Mouse (Mus musculus): ENCODE data around the gene H2-T24. TPM values are rescaled to one million over a fixed set of nuclear protein-coding genes. Genes with fewer than 3 reads are reported as not detected.
"Not testable (repeated sequence)": the region's sequence is repeated elsewhere in the genome, so short reads cannot be mapped to it uniquely, and the experiment has no call there.

H2-T24 gene
- polyA plus RNA-seq, 1 experiment from 2014 or later, result 4.2 TPM

GRCm38 (mm10) chr17:36032351-36032875, 12.1 kb upstream of the H2-T24 start, which contains the start of gene H2-T23:
H2-T23 (minus strand) TSS chr17:36032855.
- H3K27me3 ChIP-seq (replicated peaks); H3K27ac ChIP-seq; H3K9me3 ChIP-seq; H3K36me3 ChIP-seq; H3K4me1 ChIP-seq: not testable (repeated sequence)
- 7% methylated on average over 23 of the region's 25 CpGs for WGBS
- peak; percentile 65 for ATAC-seq (ENCODE audit: insufficient read depth, low FRiP score, low read depth)
- peak within 1 kb of the TSS; percentile 95 for H3K4me2 ChIP-seq
- H3K4me3 ChIP-seq (replicated peaks), result peak within 1 kb of the TSS; percentile 55
- peak within 1 kb of the TSS; percentile 41; the same call in 1 of the 2 replicates for H3K9ac ChIP-seq

GRCm38 (mm10) chr17:36031583-36032331, 11.4 kb upstream of the H2-T24 start:
- H3K9me3 ChIP-seq; H3K27me3 ChIP-seq (replicated peaks); H3K36me3 ChIP-seq; H3K4me1 ChIP-seq; H3K27ac ChIP-seq: not testable (repeated sequence)
- Histone ChIP-seq H3K4me2 (peak overlapping the region; percentile 95), H3K4me3 (replicated peaks) (peak overlapping the region; percentile 55), H3K9ac (peak overlapping the region; percentile 41; the same call in 1 of the 2 replicates)
- ATAC-seq (ENCODE audit: insufficient read depth, low FRiP score, low read depth), result peak; percentile 24; the same call in 1 of the 2 replicates
- whole genome bisulfite sequencing, result 2% methylated on average over 40 of the region's 40 CpGs

GRCm38 (mm10) chr17:36030703-36031582, 10.6 kb upstream of the H2-T24 start:
- H3K9me3 ChIP-seq; H3K9ac ChIP-seq; H3K27ac ChIP-seq; H3K4me3 ChIP-seq (replicated peaks); H3K27me3 ChIP-seq (replicated peaks); ATAC-seq (ENCODE audit: insufficient read depth, low FRiP score, low read depth); H3K36me3 ChIP-seq; H3K4me1 ChIP-seq: not testable (repeated sequence)
- H3K4me2 ChIP-seq, result peak overlapping the region; percentile 95
- WGBS, result 53% methylated on average over 8 of the region's 8 CpGs

- not testable (repeated sequence) for H3K9me3 ChIP-seq; H3K4me2 ChIP-seq; H3K4me1 ChIP-seq; H3K9ac ChIP-seq; H3K27ac ChIP-seq; H3K27me3 ChIP-seq (replicated peaks); H3K4me3 ChIP-seq (replicated peaks); ATAC-seq (ENCODE audit: insufficient read depth, low FRiP score, low read depth); H3K36me3 ChIP-seq
- WGBS, result 77% methylated on average over 4 of the region's 4 CpGs
These were observed 9.8 kb upstream of the H2-T24 start for GRCm38 (mm10) chr17:36030046-36030702.

- no peak for ATAC-seq (ENCODE audit: insufficient read depth, low FRiP score, low read depth)
- 87% methylated on average over 7 of the region's 7 CpGs for WGBS
- Histone ChIP-seq H3K27ac (no peak overlapping the region), H3K36me3 (no peaks in the 10 kb centered on the region), H3K27me3 (replicated peaks) (0 out of 2 replicates have a peak, but pooled peaks cover 3% of the 10 kb centered on the region), H3K4me3 (replicated peaks) (no peak overlapping the region), H3K9me3 (no peaks in the 10 kb centered on the region), H3K4me1 (peaks cover 5% of the 10 kb centered on the region), H3K4me2 (no peak overlapping the region), H3K9ac (no peak overlapping the region)
These were observed 8.7 kb upstream of the H2-T24 start for GRCm38 (mm10) chr17:36028879-36029619.

- H3K4me3 ChIP-seq (replicated peaks), result no peak overlapping the region
- 81% methylated on average over 4 of the region's 4 CpGs for WGBS
- H3K9me3 ChIP-seq, result no peaks in the 10 kb centered on the region
- no peaks in the 10 kb centered on the region for H3K36me3 ChIP-seq
- no peak for ATAC-seq (ENCODE audit: insufficient read depth, low FRiP score, low read depth)
- peaks cover 8% of the 10 kb centered on the region for H3K4me1 ChIP-seq
- H3K4me2 ChIP-seq, result no peak overlapping the region
- no peak overlapping the region for H3K27ac ChIP-seq
- H3K9ac ChIP-seq, result no peak overlapping the region
- H3K27me3 ChIP-seq (replicated peaks), result 0 out of 2 replicates have a peak, but pooled peaks cover 3% of the 10 kb centered on the region
These were observed 7.3 kb upstream of the H2-T24 start for GRCm38 (mm10) chr17:36027663-36028062.

GRCm38 (mm10) chr17:36025901-36026300, 5.5 kb upstream of the H2-T24 start:
- Histone ChIP-seq H3K27ac (no peak overlapping the region), H3K36me3 (no peaks in the 10 kb centered on the region), H3K4me1 (peaks cover 3% of the 10 kb centered on the region; the same call in 1 of the 2 replicates), H3K4me2 (no peak overlapping the region), H3K9ac (no peak overlapping the region), H3K4me3 (replicated peaks) (no peak overlapping the region), H3K27me3 (replicated peaks) (no peaks in the 10 kb centered on the region), H3K9me3 (no peaks in the 10 kb centered on the region)
- WGBS, result 46% methylated on average over 4 of the region's 4 CpGs
- no peak for ATAC-seq (ENCODE audit: insufficient read depth, low FRiP score, low read depth)

GRCm38 (mm10) chr17:36025197-36025596, 4.8 kb upstream of the H2-T24 start:
- Histone ChIP-seq H3K4me1 (peaks cover 3% of the 10 kb centered on the region; the same call in 1 of the 2 replicates), H3K9ac (no peak overlapping the region), H3K4me2 (no peak overlapping the region), H3K27ac (no peak overlapping the region), H3K36me3 (no peaks in the 10 kb centered on the region), H3K4me3 (replicated peaks) (no peak overlapping the region), H3K9me3 (no peaks in the 10 kb centered on the region), H3K27me3 (replicated peaks) (no peaks in the 10 kb centered on the region)
- ATAC-seq (ENCODE audit: insufficient read depth, low FRiP score, low read depth), result no peak
- WGBS, result 68% methylated on average over 5 of the region's 5 CpGs

- Histone ChIP-seq H3K36me3 (no peaks in the 10 kb centered on the region), H3K4me1 (peaks cover 3% of the 10 kb centered on the region; the same call in 1 of the 2 replicates), H3K9ac (no peak overlapping the region), H3K27me3 (replicated peaks) (no peaks in the 10 kb centered on the region), H3K27ac (peak overlapping the region; percentile 72), H3K4me2 (peak overlapping the region; percentile 5; the same call in 1 of the 2 replicates), H3K9me3 (no peaks in the 10 kb centered on the region), H3K4me3 (replicated peaks) (no peak overlapping the region)
- no peak for ATAC-seq (ENCODE audit: insufficient read depth, low FRiP score, low read depth)
- WGBS, result 46% methylated on average over 9 of the region's 9 CpGs
These were observed 3.6 kb upstream of the H2-T24 start for GRCm38 (mm10) chr17:36023710-36024654.

GRCm38 (mm10) chr17:36022922-36023321, 2.6 kb upstream of the H2-T24 start:
- H3K27me3 ChIP-seq (replicated peaks), result no peaks in the 10 kb centered on the region
- no peaks in the 10 kb centered on the region for H3K36me3 ChIP-seq
- peak overlapping the region; percentile 72; the same call in 1 of the 2 replicates for H3K27ac ChIP-seq
- ATAC-seq (ENCODE audit: insufficient read depth, low FRiP score, low read depth), result no peak
- 89% methylated on average over 6 of the region's 6 CpGs for WGBS
- no peaks in the 10 kb centered on the region for H3K9me3 ChIP-seq
- H3K4me1 ChIP-seq, result peaks cover 3% of the 10 kb centered on the region; the same call in 1 of the 2 replicates
- no peak overlapping the region for H3K4me2 ChIP-seq
- H3K9ac ChIP-seq, result no peak overlapping the region
- no peak overlapping the region for H3K4me3 ChIP-seq (replicated peaks)

Data from stomach, embryonic 15.5 days (tissue).